Mouse (Mus musculus): Measurements from ENCODE around the gene Ugt1a1. TPM values are rescaled to one million over a fixed set of nuclear protein-coding genes. Genes with fewer than 3 reads are reported as not detected.

Gene Ugt1a1
- polyA plus RNA-seq, 2 experiments, result 0.17 TPM; not detected in 1

- no peaks in the 10 kb centered on the region for H3K4me1 ChIP-seq (replicated peaks; ENCODE audit: control insufficient read depth in 2 of 2, insufficient read depth in 2 of 2, low read length in 1 of 2)
- TF ChIP-seq EP300 (IDR thresholded peaks at IDR 0.05; ENCODE audit: low read depth) (no peak), CTCF (IDR thresholded peaks at IDR 0.05; ENCODE audit: low read depth) (no peak)
- ATAC-seq (ENCODE audit: insufficient read depth), result no peak
- H3K36me3 ChIP-seq (replicated peaks; ENCODE audit: control insufficient read depth, insufficient read depth, low read depth), result no peaks in the 10 kb centered on the region
- H3K27ac ChIP-seq, result no peak overlapping the region
- peaks cover 39% of the 10 kb centered on the region for H3K9me3 ChIP-seq (ENCODE audit: control insufficient read depth, low read length)
- 49% methylated on average over 5 of the region's 5 CpGs for WGBS (ENCODE audit: insufficient replicate concordance)
- no peak overlapping the region for H3K4me2 ChIP-seq (ENCODE audit: low read depth)
- no peak for DNase-seq (ENCODE audit: low read depth in 3 of 3, low spot score in 3 of 3)
- no peaks in the 10 kb centered on the region for H3K27me3 ChIP-seq (ENCODE audit: control insufficient read depth, insufficient read depth, low read length)
- no peak overlapping the region for H3K9ac ChIP-seq (replicated peaks)
- H3K4me3 ChIP-seq (ENCODE audit: insufficient read depth in 1 of 2, low read depth in 2 of 2, low read length in 2 of 2), result no peak overlapping the region
These were observed 25.6 kb downstream of the Ugt1a1 start for GRCm38 (mm10) chr1:88237311-88237710.

GRCm38 (mm10) chr1:88238771-88239170 is 27.0 kb downstream of the Ugt1a1 start:
- no peak overlapping the region for H3K4me3 ChIP-seq (ENCODE audit: insufficient read depth in 1 of 2, low read depth in 2 of 2, low read length in 2 of 2)
- DNase-seq (ENCODE audit: low read depth in 3 of 3, low spot score in 3 of 3) (no peak), ATAC-seq (ENCODE audit: insufficient read depth) (no peak)
- no peak for TF ChIP-seq EP300 (IDR thresholded peaks at IDR 0.05; ENCODE audit: low read depth)
- no peak for TF ChIP-seq CTCF (IDR thresholded peaks at IDR 0.05; ENCODE audit: low read depth)
- no peak overlapping the region for H3K4me2 ChIP-seq (ENCODE audit: low read depth)
- no peaks in the 10 kb centered on the region for H3K36me3 ChIP-seq (replicated peaks; ENCODE audit: control insufficient read depth, insufficient read depth, low read depth)
- no peaks in the 10 kb centered on the region for H3K4me1 ChIP-seq (replicated peaks; ENCODE audit: control insufficient read depth in 2 of 2, insufficient read depth in 2 of 2, low read length in 1 of 2)
- no peak overlapping the region for H3K27ac ChIP-seq
- no peak overlapping the region for H3K9ac ChIP-seq (replicated peaks)
- WGBS (ENCODE audit: insufficient replicate concordance), result 53% methylated on average over 6 of the region's 6 CpGs
- H3K27me3 ChIP-seq (ENCODE audit: control insufficient read depth, insufficient read depth, low read length), result no peaks in the 10 kb centered on the region
- peaks cover 46% of the 10 kb centered on the region for H3K9me3 ChIP-seq (ENCODE audit: control insufficient read depth, low read length)

GRCm38 (mm10) chr1:88240072-88240471 is 28.3 kb downstream of the Ugt1a1 start:
- DNase-seq (ENCODE audit: low read depth in 3 of 3, low spot score in 3 of 3), result no peak
- H3K4me3 ChIP-seq (ENCODE audit: insufficient read depth in 1 of 2, low read depth in 2 of 2, low read length in 2 of 2), result no peak overlapping the region
- H3K9me3 ChIP-seq (ENCODE audit: control insufficient read depth, low read length), result peaks cover 40% of the 10 kb centered on the region
- H3K4me2 ChIP-seq (ENCODE audit: low read depth), result no peak overlapping the region
- no peak overlapping the region for H3K27ac ChIP-seq
- no peak for ATAC-seq (ENCODE audit: insufficient read depth)
- H3K27me3 ChIP-seq (ENCODE audit: control insufficient read depth, insufficient read depth, low read length), result no peaks in the 10 kb centered on the region
- no peaks in the 10 kb centered on the region for H3K4me1 ChIP-seq (replicated peaks; ENCODE audit: control insufficient read depth in 2 of 2, insufficient read depth in 2 of 2, low read length in 1 of 2)
- no peak for TF ChIP-seq CTCF (IDR thresholded peaks at IDR 0.05; ENCODE audit: low read depth)
- no peak for TF ChIP-seq EP300 (IDR thresholded peaks at IDR 0.05; ENCODE audit: low read depth)
- 58% methylated on average over 5 of the region's 5 CpGs for WGBS (ENCODE audit: insufficient replicate concordance)
- no peaks in the 10 kb centered on the region for H3K36me3 ChIP-seq (replicated peaks; ENCODE audit: control insufficient read depth, insufficient read depth, low read depth)
- H3K9ac ChIP-seq (replicated peaks), result no peak overlapping the region

GRCm38 (mm10) chr1:88240579-88240978 is 28.8 kb downstream of the Ugt1a1 start:
- no peak overlapping the region for H3K9ac ChIP-seq (replicated peaks)
- H3K9me3 ChIP-seq (ENCODE audit: control insufficient read depth, low read length), result peaks cover 35% of the 10 kb centered on the region
- H3K4me1 ChIP-seq (replicated peaks; ENCODE audit: control insufficient read depth in 2 of 2, insufficient read depth in 2 of 2, low read length in 1 of 2), result no peaks in the 10 kb centered on the region
- WGBS (ENCODE audit: insufficient replicate concordance), result 45% methylated on average over 4 of the region's 4 CpGs
- no peak for DNase-seq (ENCODE audit: low read depth in 3 of 3, low spot score in 3 of 3)
- no peak overlapping the region for H3K4me2 ChIP-seq (ENCODE audit: low read depth)
- H3K27me3 ChIP-seq (ENCODE audit: control insufficient read depth, insufficient read depth, low read length), result no peaks in the 10 kb centered on the region
- H3K4me3 ChIP-seq (ENCODE audit: insufficient read depth in 1 of 2, low read depth in 2 of 2, low read length in 2 of 2), result no peak overlapping the region
- H3K27ac ChIP-seq, result no peak overlapping the region
- no peak for ATAC-seq (ENCODE audit: insufficient read depth)
- TF ChIP-seq CTCF (IDR thresholded peaks at IDR 0.05; ENCODE audit: low read depth) (no peak), EP300 (IDR thresholded peaks at IDR 0.05; ENCODE audit: low read depth) (no peak)
- H3K36me3 ChIP-seq (replicated peaks; ENCODE audit: control insufficient read depth, insufficient read depth, low read depth), result no peaks in the 10 kb centered on the region

GRCm38 (mm10) chr1:88243861-88244260 is 32.1 kb downstream of the Ugt1a1 start:
- Histone ChIP-seq H3K9me3 (ENCODE audit: control insufficient read depth, low read length) (peaks cover 24% of the 10 kb centered on the region), H3K27ac (no peak overlapping the region), H3K9ac (replicated peaks) (no peak overlapping the region), H3K27me3 (ENCODE audit: control insufficient read depth, insufficient read depth, low read length) (no peaks in the 10 kb centered on the region), H3K4me3 (ENCODE audit: insufficient read depth in 1 of 2, low read depth in 2 of 2, low read length in 2 of 2) (no peak overlapping the region), H3K36me3 (replicated peaks; ENCODE audit: control insufficient read depth, insufficient read depth, low read depth) (no peaks in the 10 kb centered on the region), H3K4me1 (replicated peaks; ENCODE audit: control insufficient read depth in 2 of 2, insufficient read depth in 2 of 2, low read length in 1 of 2) (no peaks in the 10 kb centered on the region), H3K4me2 (ENCODE audit: low read depth) (no peak overlapping the region)
- 45% methylated on average over 5 of the region's 5 CpGs for WGBS (ENCODE audit: insufficient replicate concordance)
- ATAC-seq (ENCODE audit: insufficient read depth) (no peak), DNase-seq (ENCODE audit: low read depth in 3 of 3, low spot score in 3 of 3) (no peak)
- TF ChIP-seq EP300 (IDR thresholded peaks at IDR 0.05; ENCODE audit: low read depth), result no peak

All from liver, embryonic 14.5 days (tissue).